Mouse (Mus musculus) cerebellum, adult 18-20 months (tissue): ENCODE data around the gene Gm28539.
"Not testable (repeated sequence)": the region's sequence is repeated elsewhere in the genome, so short reads cannot be mapped to it uniquely, and the experiment has no call there.

ENCODE experiments used
- DNase-seq, 2 experiments: peaks; one replicate each; pipeline ENCODE4 v3.0.0; 2021

Gm28539 gene

GRCm38 (mm10) chr16:18969420-18970128 is 133.2 kb downstream of the Gm28539 start:
- no peak for DNase-seq

GRCm38 (mm10) chr16:18970837-18971236 is 134.5 kb downstream of the Gm28539 start:
- no peak for DNase-seq

DNA sequence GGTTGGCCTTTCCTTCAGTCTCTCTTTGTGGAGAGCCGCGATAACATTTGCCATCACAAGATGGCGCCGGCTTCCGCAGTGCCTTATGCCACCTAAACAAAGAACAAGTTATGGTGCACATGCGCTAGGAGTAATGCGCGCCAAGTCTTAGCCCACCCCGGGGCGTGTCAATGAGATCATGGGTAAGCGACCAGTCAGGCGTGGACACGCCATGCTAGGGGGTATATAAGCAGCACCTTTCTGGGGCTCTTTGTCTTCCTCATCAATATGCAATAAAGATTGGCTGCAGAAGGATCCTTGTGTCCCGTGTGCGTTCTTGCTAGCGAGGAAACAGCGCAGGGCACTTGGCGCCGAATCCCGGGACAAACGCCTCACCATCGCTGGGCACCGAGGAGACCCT is 139.3 kb downstream of the Gm28539 start:
- not testable (repeated sequence) for DNase-seq

GRCm38 (mm10) chr16:18976315-18976714 is 139.9 kb downstream of the Gm28539 start:
- no peak for DNase-seq

DNA sequence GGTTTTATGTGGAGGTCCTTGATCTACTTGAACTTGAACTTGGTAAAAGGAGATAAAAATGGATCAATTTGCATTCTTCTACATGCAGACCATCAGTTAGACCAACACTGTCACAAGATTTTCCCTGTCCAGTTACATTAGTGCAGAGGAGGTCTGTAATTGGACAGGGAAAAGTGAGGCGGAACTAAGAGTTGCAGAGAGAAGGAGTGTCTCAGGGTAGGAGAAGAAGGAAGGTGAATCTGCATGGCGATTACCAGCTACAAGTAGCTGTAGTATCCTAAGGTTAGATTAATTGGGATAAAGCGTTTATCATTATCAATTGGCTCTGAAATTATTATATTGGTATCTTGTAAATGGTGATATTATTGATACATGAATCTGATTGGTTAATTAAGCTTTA is 150.0 kb downstream of the Gm28539 start:
- no peak for DNase-seq

DNA sequence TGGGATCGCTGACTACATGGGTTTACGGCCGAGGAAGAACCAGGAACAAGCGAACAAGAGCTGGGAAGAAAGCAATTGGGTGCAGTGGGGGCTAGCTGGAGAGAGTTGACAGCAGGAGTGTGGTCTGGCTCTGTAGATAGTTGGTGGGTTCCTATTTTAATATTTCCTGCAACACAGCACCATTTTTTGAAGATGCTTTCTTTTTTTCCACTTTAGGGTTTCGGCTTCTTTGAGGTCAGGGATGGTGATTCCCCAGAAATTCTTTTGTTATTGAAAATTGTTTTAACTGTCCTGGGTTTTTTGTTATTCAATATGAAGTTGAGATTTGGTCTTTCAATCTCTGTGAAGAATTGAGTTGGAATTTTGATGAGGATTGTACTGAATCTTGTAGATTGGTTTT is 150.5 kb downstream of the Gm28539 start:
- no peak for DNase-seq

- DNase-seq: not testable (repeated sequence)
These were observed 166.4 kb downstream of the Gm28539 start for GRCm38 (mm10) chr16:19002610-19003389.

GRCm38 (mm10) chr16:19003757-19004156 is 167.4 kb downstream of the Gm28539 start:
- no peak for DNase-seq

DNA sequence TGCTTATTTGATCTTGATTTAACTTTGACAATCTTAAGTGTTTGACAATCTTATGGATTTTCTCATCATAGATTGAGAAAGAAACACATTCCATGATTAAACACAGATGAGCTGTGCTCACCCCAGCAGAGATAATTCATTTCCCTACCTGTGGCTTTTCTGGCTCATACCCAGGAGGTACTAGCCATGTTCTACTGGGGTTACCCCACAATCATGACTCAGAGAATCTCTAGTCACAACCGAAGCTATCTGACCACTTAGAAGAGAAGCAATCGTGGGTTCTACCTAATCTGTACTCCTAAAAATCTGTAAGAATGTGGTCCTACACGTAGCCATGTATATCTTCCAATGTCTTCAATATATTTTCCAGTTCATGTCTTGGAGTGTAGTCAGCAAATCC is 168.9 kb downstream of the Gm28539 start:
- no peak for DNase-seq
